Mouse (Mus musculus): ENCODE measurements around the gene Ptprg.

The Ptprg gene

DNA sequence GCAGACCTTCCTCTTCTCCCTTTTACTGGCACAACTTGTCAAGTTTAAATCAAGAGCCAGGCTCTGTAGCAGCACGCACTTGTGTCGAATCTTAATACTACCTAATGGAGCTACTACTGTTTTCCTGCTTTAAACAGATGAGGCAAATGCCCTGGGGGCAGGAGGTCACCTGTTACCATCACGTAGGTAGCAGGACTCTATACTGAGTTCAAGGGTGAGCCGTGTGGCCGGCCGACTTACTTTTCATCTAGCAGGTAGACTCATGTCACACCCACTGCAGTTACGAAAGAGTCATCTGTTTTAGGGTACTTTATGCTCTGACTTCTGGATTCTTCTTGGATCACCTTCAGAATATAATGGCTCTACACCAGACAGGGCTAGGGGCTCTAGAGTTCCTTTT is 66.3 kb downstream of the Ptprg start:
- DNase-seq (ENCODE audit: low read depth, low spot score) = no peak

DNA sequence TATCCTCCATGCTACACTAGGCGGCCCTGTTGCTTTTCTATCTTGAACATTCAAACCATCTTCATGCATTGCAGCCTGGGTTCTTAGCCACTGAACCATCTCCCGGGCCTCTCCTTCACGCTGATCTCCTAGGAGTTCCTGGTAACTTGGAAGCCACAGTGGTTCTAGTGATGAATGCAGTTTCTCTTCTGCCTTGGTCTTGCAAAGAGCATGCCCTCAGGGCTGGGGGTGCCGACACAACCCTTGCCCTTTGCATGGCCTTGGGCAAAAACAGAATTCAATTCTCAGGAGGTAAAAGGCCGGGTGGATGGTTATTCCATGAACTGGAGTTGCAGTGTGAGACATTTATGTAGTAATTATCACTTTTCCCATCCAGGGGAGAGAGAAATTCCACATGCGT is 67.0 kb downstream of the Ptprg start:
- DNase-seq (ENCODE audit: low read depth, low spot score) = no peak

- no peak for DNase-seq (ENCODE audit: low read depth, low spot score)
Observed at GRCm38 (mm10) chr14:11620962-11621568, 67.7 kb downstream of the Ptprg start.

DNA sequence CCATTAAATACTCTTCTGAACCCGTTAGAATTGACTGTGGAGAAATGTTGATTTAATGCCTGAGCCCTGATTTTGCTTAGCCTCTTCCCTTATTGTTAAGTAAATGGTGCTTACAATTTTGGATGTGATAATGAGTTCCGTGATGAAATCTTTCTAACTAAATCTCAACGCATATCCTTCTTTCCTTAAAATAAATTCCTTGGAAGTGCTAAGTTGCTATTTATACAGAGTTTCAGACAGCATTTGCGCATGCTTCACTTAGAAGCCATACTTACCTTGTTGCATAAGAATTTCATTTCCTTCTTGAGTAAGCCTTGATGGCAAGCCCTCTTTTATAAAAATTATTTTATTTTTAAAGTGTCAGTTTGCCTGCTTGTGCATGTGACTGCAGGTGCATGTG is 70.2 kb downstream of the Ptprg start:
- DNase-seq (ENCODE audit: low read depth, low spot score) = no peak

- DNase-seq (ENCODE audit: low read depth, low spot score) = no peak
Observed at GRCm38 (mm10) chr14:11630736-11631135, 77.4 kb downstream of the Ptprg start.

DNA sequence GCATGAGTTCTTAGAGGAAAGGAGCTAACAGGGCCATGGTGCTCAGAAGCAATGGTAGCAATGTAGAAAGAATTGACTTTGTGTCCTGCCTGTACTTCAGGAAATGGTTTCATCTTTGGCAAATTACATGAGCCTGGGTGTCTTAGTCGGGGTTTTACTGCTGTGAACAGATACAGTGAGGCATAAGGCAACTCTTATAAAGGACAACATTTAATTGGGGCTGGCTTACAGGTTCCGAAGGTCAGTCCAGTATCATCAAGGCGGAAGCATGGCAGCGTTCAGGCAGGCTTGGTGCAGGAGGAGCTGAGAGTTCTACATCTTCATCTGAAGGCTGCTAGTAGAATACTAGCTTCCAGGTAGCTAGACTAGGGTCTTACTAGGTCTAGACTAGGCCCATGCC is 78.2 kb downstream of the Ptprg start:
- DNase-seq (ENCODE audit: low read depth, low spot score) = no peak

GRCm38 (mm10) chr14:11637673-11638072 is 84.3 kb downstream of the Ptprg start:
- no peak for DNase-seq (ENCODE audit: low read depth, low spot score)

DNA sequence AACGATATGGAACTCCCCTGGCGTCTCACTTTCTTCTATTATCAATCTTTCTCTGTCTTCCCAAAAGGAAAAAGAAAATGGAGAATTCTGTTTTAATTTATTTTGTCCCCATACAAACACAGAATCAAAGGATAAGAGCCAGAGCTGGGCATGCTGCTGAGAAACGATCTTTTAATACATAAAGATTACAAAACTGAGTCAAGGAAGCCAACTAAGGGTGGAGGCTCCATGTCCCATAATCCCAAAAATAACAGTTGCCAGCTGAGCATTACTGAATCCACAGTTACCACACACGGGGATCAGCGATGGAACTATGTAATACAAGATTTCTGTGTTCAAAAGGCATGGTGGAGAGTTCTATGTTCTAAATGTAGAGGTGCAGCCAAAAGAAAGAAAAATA is 86.0 kb downstream of the Ptprg start:
- DNase-seq (ENCODE audit: low read depth, low spot score) = no peak

DNA sequence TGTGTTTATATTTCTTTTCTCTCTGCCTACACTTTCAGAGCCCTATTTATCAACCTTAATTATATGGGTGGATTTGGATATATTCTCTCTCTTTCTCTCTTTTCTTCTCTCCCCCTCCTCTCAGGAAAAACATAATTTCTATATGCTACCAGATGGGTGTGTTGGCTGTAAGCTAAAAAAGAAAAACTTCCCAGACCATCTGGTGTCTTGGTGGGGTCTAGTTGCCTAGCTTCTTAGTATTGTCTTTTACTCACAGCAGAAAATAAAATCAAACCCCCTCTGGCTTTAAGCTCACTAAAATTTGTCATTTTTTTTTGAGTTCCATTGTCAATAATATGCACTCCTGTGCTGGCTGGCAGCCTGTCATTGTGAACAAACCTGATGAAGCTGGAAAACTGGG is 87.0 kb downstream of the Ptprg start:
- no peak for DNase-seq (ENCODE audit: low read depth, low spot score)

- no peak for DNase-seq (ENCODE audit: low read depth, low spot score)
Observed at GRCm38 (mm10) chr14:11640996-11641395, 87.7 kb downstream of the Ptprg start.

DNA sequence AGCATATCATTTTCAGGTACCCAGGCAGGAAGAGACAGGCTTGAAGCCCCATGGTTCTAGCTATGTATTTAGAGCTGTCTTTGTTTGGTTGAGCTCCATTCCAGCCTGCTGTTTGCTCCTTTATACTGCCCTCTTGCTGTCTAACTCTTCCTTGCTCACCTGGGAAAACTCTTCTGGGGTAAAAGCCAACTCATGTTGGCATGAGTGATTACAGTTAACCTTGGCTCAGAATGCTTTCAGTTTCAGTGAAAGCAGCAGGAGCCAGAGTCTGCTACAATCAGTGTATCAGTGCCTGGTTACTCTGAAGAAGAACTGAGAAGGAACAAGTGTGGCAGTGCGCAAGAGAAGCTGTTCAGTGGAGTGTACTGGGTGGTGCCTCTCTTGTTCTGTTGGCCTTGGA is 89.6 kb downstream of the Ptprg start:
- no peak for DNase-seq (ENCODE audit: low read depth, low spot score)

DNA sequence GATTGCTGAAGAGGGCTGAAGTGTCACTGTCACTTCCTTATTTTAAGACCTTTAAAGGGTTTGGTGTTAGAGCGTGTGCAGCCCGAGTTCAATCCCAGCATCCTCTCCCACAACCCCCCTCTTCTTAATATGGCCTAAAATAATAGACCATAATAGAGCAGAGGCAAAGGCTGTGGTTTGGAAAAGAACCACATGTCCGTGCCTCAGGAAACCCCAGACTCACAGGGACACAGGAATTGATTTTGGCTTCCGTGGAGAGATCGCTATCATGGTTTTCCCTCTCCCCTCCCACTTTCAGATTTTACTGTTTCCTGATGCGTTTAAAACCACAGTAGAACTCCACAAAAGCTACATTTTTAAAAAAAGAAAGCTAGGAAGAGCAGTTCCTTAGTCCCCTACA is 104.0 kb downstream of the Ptprg start:
- no peak for DNase-seq (ENCODE audit: low read depth, low spot score)

GRCm38 (mm10) chr14:11663661-11664215 is 110.4 kb downstream of the Ptprg start:
- peak; percentile 35 for DNase-seq (ENCODE audit: low read depth, low spot score)

GRCm38 (mm10) chr14:11664302-11664701 is 111.0 kb downstream of the Ptprg start:
- DNase-seq (ENCODE audit: low read depth, low spot score) = no peak

- DNase-seq (ENCODE audit: low read depth, low spot score) = no peak
Observed at GRCm38 (mm10) chr14:11665046-11665445, 111.7 kb downstream of the Ptprg start.

GRCm38 (mm10) chr14:11667762-11668161 is 114.4 kb downstream of the Ptprg start:
- no peak for DNase-seq (ENCODE audit: low read depth, low spot score)

- no peak for DNase-seq (ENCODE audit: low read depth, low spot score)
Observed at GRCm38 (mm10) chr14:11670847-11671246, 117.5 kb downstream of the Ptprg start.

GRCm38 (mm10) chr14:11672981-11673547 is 119.7 kb downstream of the Ptprg start:
- no peak for DNase-seq (ENCODE audit: low read depth, low spot score)

DNA sequence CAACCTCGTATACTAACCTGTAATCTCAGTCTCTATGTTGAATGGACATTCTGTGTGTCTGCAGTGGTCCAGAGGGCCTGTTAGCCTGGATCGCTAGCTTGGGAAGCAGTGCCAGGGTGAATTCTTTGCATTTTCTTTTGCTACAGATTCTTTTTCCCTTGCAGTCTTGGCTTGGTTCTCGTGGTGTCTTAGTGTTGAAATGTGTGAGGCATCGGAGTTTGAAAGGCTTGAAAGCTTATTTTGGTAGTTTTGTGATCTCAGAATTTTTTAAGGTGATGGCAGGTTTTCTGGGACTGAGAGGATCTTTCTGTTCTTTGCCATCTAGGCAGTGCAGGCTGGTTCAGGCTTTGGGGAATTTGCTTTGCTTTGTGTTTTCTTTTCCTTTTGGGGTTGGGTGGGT is 124.9 kb downstream of the Ptprg start:
- DNase-seq (ENCODE audit: low read depth, low spot score) = no peak

DNA sequence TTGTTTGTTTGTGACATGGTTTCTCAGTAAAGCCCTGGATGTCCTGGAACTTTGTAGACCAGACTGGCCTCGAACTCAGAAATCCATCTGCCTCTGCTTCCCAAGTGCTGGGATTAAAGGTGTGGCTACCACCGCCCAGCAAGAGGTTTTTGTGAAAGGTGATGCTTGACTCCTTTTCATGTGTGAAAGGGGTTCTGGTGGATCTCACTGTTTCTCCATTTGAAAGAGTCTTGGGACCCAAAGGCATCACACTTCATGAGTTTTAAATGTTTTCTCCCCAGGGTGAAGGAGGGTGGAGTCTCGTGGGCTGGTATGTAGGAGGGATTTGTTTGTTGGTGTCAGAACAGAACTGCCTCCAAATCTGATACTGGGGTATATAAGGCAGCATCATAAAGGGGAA is 126.4 kb downstream of the Ptprg start:
- DNase-seq (ENCODE audit: low read depth, low spot score) = no peak

DNA sequence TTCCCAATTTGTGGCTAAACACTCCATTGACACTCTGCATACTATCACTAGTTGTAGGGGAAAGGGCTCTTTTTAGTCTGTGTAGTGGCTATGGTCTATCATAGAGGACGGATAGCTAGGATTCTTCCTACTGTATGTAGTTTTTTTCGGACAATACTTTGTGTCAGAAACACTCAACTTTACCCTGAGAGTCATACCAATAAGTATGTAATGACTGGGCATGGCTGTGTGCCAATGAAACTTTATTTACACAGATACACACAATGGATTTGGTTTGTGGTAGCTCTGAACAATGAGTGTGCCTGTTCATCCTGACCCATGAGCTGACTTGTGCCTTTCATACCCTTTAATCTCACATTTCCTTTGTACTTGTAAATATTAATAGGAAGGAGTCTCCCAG is 127.3 kb downstream of the Ptprg start:
- DNase-seq (ENCODE audit: low read depth, low spot score) = no peak

- DNase-seq (ENCODE audit: low read depth, low spot score) = no peak
Observed at GRCm38 (mm10) chr14:11682441-11682840, 129.1 kb downstream of the Ptprg start.

- DNase-seq (ENCODE audit: low read depth, low spot score) = no peak
Observed at GRCm38 (mm10) chr14:11683386-11684081, 130.2 kb downstream of the Ptprg start.

Measured in retina, postnatal 7 days (tissue).